Mouse (Mus musculus): Measurements from ENCODE around the gene Aoc2.

Gene Aoc2

GRCm38 (mm10) chr11:101324763-101325162 is at the start of gene Aoc2:
TSS of gene Aoc2 (plus strand) at chr11:101325063.
- no peak for DNase-seq

GRCm38 (mm10) chr11:101275309-101275708 is 49.6 kb upstream of the Aoc2 start:
- no peak for DNase-seq

- DNase-seq: no peak
These were observed 48.4 kb upstream of the Aoc2 start for GRCm38 (mm10) chr11:101276319-101277070.

- DNase-seq: peak; percentile 89
These were observed 47.3 kb upstream of the Aoc2 start for GRCm38 (mm10) chr11:101277381-101278222.

- DNase-seq: peak; percentile 93
These were observed 46.4 kb upstream of the Aoc2 start, which contains the start of the genes Cntd1 and Coa3 for GRCm38 (mm10) chr11:101278223-101279192. TSS of gene Cntd1 (plus strand) at chr11:101279012. TSS of gene Coa3 (minus strand) at chr11:101279114.

GRCm38 (mm10) chr11:101279193-101279569 is 45.7 kb upstream of the Aoc2 start:
- DNase-seq: no peak

GRCm38 (mm10) chr11:101280837-101281236 is 44.0 kb upstream of the Aoc2 start:
- no peak for DNase-seq

GRCm38 (mm10) chr11:101282896-101283295 is 42.0 kb upstream of the Aoc2 start:
- DNase-seq: no peak

- peak; percentile 69 for DNase-seq
These were observed 41.1 kb upstream of the Aoc2 start for GRCm38 (mm10) chr11:101283805-101284204.

- DNase-seq: no peak
These were observed 37.6 kb upstream of the Aoc2 start for GRCm38 (mm10) chr11:101287306-101287705.

- no peak for DNase-seq
These were observed 33.6 kb upstream of the Aoc2 start for GRCm38 (mm10) chr11:101291231-101291630.

- DNase-seq: no peak
These were observed 29.7 kb upstream of the Aoc2 start for GRCm38 (mm10) chr11:101295191-101295590.

- no peak for DNase-seq
These were observed 24.0 kb upstream of the Aoc2 start for GRCm38 (mm10) chr11:101300881-101301280.

- DNase-seq: no peak
These were observed 23.4 kb upstream of the Aoc2 start for GRCm38 (mm10) chr11:101301299-101302003.

- DNase-seq: peak; percentile 97
These were observed 22.7 kb upstream of the Aoc2 start, which contains the start of gene Becn1 for GRCm38 (mm10) chr11:101302004-101302798. TSS of gene Becn1 (minus strand) at chr11:101302286.

- no peak for DNase-seq
These were observed 17.1 kb upstream of the Aoc2 start for GRCm38 (mm10) chr11:101307744-101308143.

- no peak for DNase-seq
These were observed 13.8 kb upstream of the Aoc2 start for GRCm38 (mm10) chr11:101311083-101311482.

GRCm38 (mm10) chr11:101312150-101312549 is 12.7 kb upstream of the Aoc2 start:
- DNase-seq: no peak

- DNase-seq: no peak
These were observed 10.3 kb upstream of the Aoc2 start for GRCm38 (mm10) chr11:101314567-101314966.

GRCm38 (mm10) chr11:101315082-101315650 is 9.7 kb upstream of the Aoc2 start:
- no peak for DNase-seq
